Mouse (Mus musculus) hindbrain, embryonic 16.5 days (tissue): Measurements from ENCODE around the gene Ubc. TPM values are rescaled to one million over a fixed set of nuclear protein-coding genes. Genes with fewer than 3 reads are reported as not detected.
"Not testable (repeated sequence)": the region's sequence is repeated elsewhere in the genome, so short reads cannot be mapped to it uniquely, and the experiment has no call there.

Source experiments
- ATAC-seq: fragments of 200-750 bp; cut with Nextera tagmentation; 2 replicates; pipeline ENCODE4 v1.8.0; 2017; ENCODE audit warnings: moderate TSS enrichment, moderate library complexity
- H3K27ac ChIP-seq: fragments of 300-500 bp; sonication (generic); 2 replicates; pipeline ENCODE4 v1.5.1; 2014; ENCODE audit warnings: low read depth, mild to moderate bottlenecking, control low read depth, low read length, moderate library complexity
- H3K27me3 ChIP-seq: fragments of 300-500 bp; sonication (generic); replicated peaks from 2 replicates; pipeline ENCODE4 v1.6.1; 2014; ENCODE audit warnings: low read length; ENCODE audit not compliant: control insufficient read depth, insufficient read depth
- H3K36me3 ChIP-seq: fragments of 300-500 bp; sonication (generic); 2 replicates; pipeline ENCODE4 v1.6.1; 2014; ENCODE audit warnings: mild to moderate bottlenecking, low read length, moderate library complexity, mixed read lengths; ENCODE audit not compliant: control insufficient read depth, insufficient read depth
- H3K4me1 ChIP-seq: fragments of 300-500 bp; sonication (generic); 2 replicates; pipeline ENCODE4 v1.6.1; 2014; ENCODE audit warnings: low read depth, low read length; ENCODE audit not compliant: control insufficient read depth, insufficient read depth
- H3K4me2 ChIP-seq: fragments of 300-500 bp; sonication (generic); 2 replicates; pipeline ENCODE4 v1.6.1; 2014; ENCODE audit warnings: mild to moderate bottlenecking, low read length, control low read depth, moderate library complexity
- H3K4me3 ChIP-seq: fragments of 300-500 bp; sonication (generic); 2 replicates; pipeline ENCODE4 v1.5.1; 2014; ENCODE audit warnings: mild to moderate bottlenecking, low read length, control low read depth, moderate library complexity
- H3K9ac ChIP-seq: fragments of 300-500 bp; sonication (generic); 2 replicates; pipeline ENCODE4 v1.6.1; 2014; ENCODE audit warnings: low read depth, mild to moderate bottlenecking, control low read depth, low read length, moderate library complexity
- H3K9me3 ChIP-seq: fragments of 300-500 bp; sonication (generic); 2 replicates; pipeline ENCODE4 v1.6.1; 2014; ENCODE audit warnings: mild to moderate bottlenecking, low read length, moderate library complexity; ENCODE audit not compliant: control insufficient read depth
- WGBS: fragments of 180-500 bp; shearing (Covaris S2); extraction: QIAGEN DNeasy Blood & Tissue Kit; methylation state at CpG from one replicate; pipeline ENCODE4 v1.1.7; 2014; 5-methylcytosine and 5-hydroxymethylcytosine counted together
- polyA plus RNA-seq: library from polyadenylated mRNA; unstranded; fragments of >200 nt; fragmentation: Nextera tagmentation; extraction: Ambion mirVana; gene quantifications from 2 replicates; pipeline ENCODE4 v1.2.1, GENCODE M21; 2015

Gene Ubc
- 1,508 and 1,522 TPM in 2 replicates for polyA plus RNA-seq

GRCm38 (mm10) chr5:125389579-125390441 is at the start of gene Ubc:
Gene Ubc (minus strand): TSS chr5:125390202.
- H3K4me1 ChIP-seq, result peaks cover 34% of the 10 kb centered on the region
- no peaks in the 10 kb centered on the region for H3K9me3 ChIP-seq
- peak within 1 kb of the TSS; percentile 98 for H3K27ac ChIP-seq
- peak within 1 kb of the TSS; percentile 66 for H3K4me3 ChIP-seq
- peak; percentile 55 for ATAC-seq
- peak within 1 kb of the TSS; percentile 88 for H3K4me2 ChIP-seq
- peak within 1 kb of the TSS; percentile 83 for H3K9ac ChIP-seq
- under 1% methylated on average over 69 of the region's 69 CpGs for WGBS
- H3K27me3 ChIP-seq, result no peaks in the 10 kb centered on the region
- peaks cover 9% of the 10 kb centered on the region for H3K36me3 ChIP-seq

GRCm38 (mm10) chr5:125434347-125434746 is 44.3 kb upstream of the Ubc start:
- ATAC-seq, H3K9me3 ChIP-seq, H3K27me3 ChIP-seq, H3K27ac ChIP-seq, H3K9ac ChIP-seq: not testable (repeated sequence)
- peaks cover 21% of the 10 kb centered on the region for H3K36me3 ChIP-seq
- WGBS, result 57% methylated on average over 15 of the region's 15 CpGs
- H3K4me1 ChIP-seq, result peaks cover 11% of the 10 kb centered on the region
- H3K4me3 ChIP-seq, result peak overlapping the region; percentile 94
- peak overlapping the region; percentile 98 for H3K4me2 ChIP-seq

GRCm38 (mm10) chr5:125433793-125434337 is 43.9 kb upstream of the Ubc start, which contains the start of gene Dhx37:
Gene Dhx37 (minus strand): TSS chr5:125434121.
- Histone ChIP-seq H3K4me1 (peaks cover 11% of the 10 kb centered on the region), H3K27ac (peak within 1 kb of the TSS; percentile 86), H3K9me3 (no peaks in the 10 kb centered on the region), H3K27me3 (no peaks in the 10 kb centered on the region), H3K36me3 (peaks cover 26% of the 10 kb centered on the region), H3K4me3 (peak within 1 kb of the TSS; percentile 94), H3K9ac (peak within 1 kb of the TSS; percentile 91), H3K4me2 (peak within 1 kb of the TSS; percentile 98)
- peak; percentile 93 for ATAC-seq
- WGBS, result under 1% methylated on average over 43 of the region's 46 CpGs

GRCm38 (mm10) chr5:125432324-125432723 is 42.3 kb upstream of the Ubc start:
- H3K27me3 ChIP-seq, H3K9ac ChIP-seq, H3K27ac ChIP-seq, H3K4me2 ChIP-seq, H3K4me3 ChIP-seq, ATAC-seq, H3K9me3 ChIP-seq: not testable (repeated sequence)
- H3K36me3 ChIP-seq, result peaks cover 35% of the 10 kb centered on the region
- WGBS, result 96% methylated on average over 2 of the region's 2 CpGs
- peaks cover 11% of the 10 kb centered on the region for H3K4me1 ChIP-seq

- Histone ChIP-seq H3K36me3 (peaks cover 81% of the 10 kb centered on the region), H3K4me2 (no peak overlapping the region), H3K27ac (no peak overlapping the region), H3K4me1 (no peaks in the 10 kb centered on the region), H3K27me3 (no peaks in the 10 kb centered on the region), H3K9ac (no peak overlapping the region), H3K4me3 (no peak overlapping the region), H3K9me3 (no peaks in the 10 kb centered on the region)
- 98% methylated on average over 10 of the region's 10 CpGs for WGBS
- no peak for ATAC-seq
These were observed 36.3 kb upstream of the Ubc start for GRCm38 (mm10) chr5:125426343-125426742.

- Histone ChIP-seq H3K9ac (no peak overlapping the region), H3K9me3 (no peaks in the 10 kb centered on the region), H3K27ac (no peak overlapping the region), H3K4me1 (no peaks in the 10 kb centered on the region), H3K27me3 (no peaks in the 10 kb centered on the region), H3K36me3 (peaks cover 80% of the 10 kb centered on the region), H3K4me2 (no peak overlapping the region), H3K4me3 (no peak overlapping the region)
- no peak for ATAC-seq
- 93% methylated on average over 10 of the region's 10 CpGs for WGBS
These were observed 35.8 kb upstream of the Ubc start for GRCm38 (mm10) chr5:125425698-125426276.

GRCm38 (mm10) chr5:125419124-125419523 is 29.1 kb upstream of the Ubc start:
- Histone ChIP-seq H3K9me3 (no peaks in the 10 kb centered on the region), H3K4me2 (no peak overlapping the region), H3K4me3 (no peak overlapping the region), H3K36me3 (peaks cover 79% of the 10 kb centered on the region), H3K27ac (no peak overlapping the region), H3K9ac (no peak overlapping the region), H3K4me1 (no peaks in the 10 kb centered on the region), H3K27me3 (no peaks in the 10 kb centered on the region)
- no peak for ATAC-seq
- 81% methylated on average over 11 of the region's 11 CpGs for WGBS

GRCm38 (mm10) chr5:125418636-125419035 is 28.6 kb upstream of the Ubc start:
- H3K27ac ChIP-seq, result no peak overlapping the region
- H3K9me3 ChIP-seq, result no peaks in the 10 kb centered on the region
- no peaks in the 10 kb centered on the region for H3K27me3 ChIP-seq
- no peak overlapping the region for H3K9ac ChIP-seq
- H3K4me3 ChIP-seq, result no peak overlapping the region
- 92% methylated on average over 12 of the region's 12 CpGs for WGBS
- H3K36me3 ChIP-seq, result peaks cover 81% of the 10 kb centered on the region
- no peak overlapping the region for H3K4me2 ChIP-seq
- 0 out of 2 replicates have a peak, but pooled peaks have one; percentile 19 for ATAC-seq
- no peaks in the 10 kb centered on the region for H3K4me1 ChIP-seq

GRCm38 (mm10) chr5:125416183-125416582 is 26.2 kb upstream of the Ubc start:
- Histone ChIP-seq H3K9ac (no peak overlapping the region), H3K9me3 (no peaks in the 10 kb centered on the region), H3K4me3 (no peak overlapping the region), H3K27ac (no peak overlapping the region), H3K4me1 (no peaks in the 10 kb centered on the region), H3K27me3 (no peaks in the 10 kb centered on the region), H3K36me3 (peaks cover 62% of the 10 kb centered on the region), H3K4me2 (no peak overlapping the region)
- WGBS, result 97% methylated on average over 8 of the region's 8 CpGs
- ATAC-seq, result no peak
